Mouse (Mus musculus): ENCODE measurements around the gene Nsun2. TPM values are rescaled to one million over a fixed set of nuclear protein-coding genes. Genes with fewer than 3 reads are reported as not detected.
"Not testable (repeated sequence)": the region's sequence is repeated elsewhere in the genome, so short reads cannot be mapped to it uniquely, and the experiment has no call there.

The Nsun2 gene
- total and polyA plus RNA-seq, 3 experiments = 29.3 to 47.9 (median 40.4) TPM

DNA sequence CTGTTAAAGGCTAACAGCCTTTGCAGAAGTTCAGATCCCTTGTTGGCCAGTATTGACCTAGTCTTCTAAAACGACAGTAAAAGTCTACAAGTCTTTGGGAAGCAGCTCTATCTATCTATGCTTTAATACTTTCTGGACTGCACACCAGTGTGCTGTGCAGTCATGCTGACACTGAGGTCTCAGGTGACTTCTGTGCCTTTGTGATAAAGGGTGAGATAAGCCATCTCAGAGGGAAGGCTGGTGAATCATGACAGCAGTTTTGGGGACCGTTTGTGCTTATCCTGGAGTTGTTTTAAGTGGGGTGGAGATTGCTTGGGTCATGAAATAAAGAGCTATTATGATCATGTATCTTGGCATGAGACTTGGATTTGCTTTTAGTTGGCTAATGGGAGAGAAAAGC, 100.4 kb downstream of the Nsun2 start:
- WGBS = 90% methylated on average over 2 of the region's 2 CpGs
- Histone ChIP-seq H3K79me2 (replicated peaks; ENCODE audit: control insufficient read depth, insufficient read depth, low read length) (no peaks in the 10 kb centered on the region), H3K27ac (no peak overlapping the region), H3K27me3 (ENCODE audit: control insufficient read depth, insufficient read depth, low read length) (no peaks in the 10 kb centered on the region), H3K4me3 (no peak overlapping the region), H3K4me1 (ENCODE audit: control insufficient read depth, insufficient read depth, low read length) (no peaks in the 10 kb centered on the region), H3K36me3 (ENCODE audit: control insufficient read depth, insufficient read depth, low read length) (no peaks in the 10 kb centered on the region), H3K9ac (ENCODE audit: low read depth, low read length) (no peak overlapping the region)
- no peak for DNase-seq
- intact Hi-C loops (cut with DNase I) = no loop called here
- TF ChIP-seq CTCF (IDR thresholded peaks at IDR 0.05) (no peak), EP300 (IDR thresholded peaks at IDR 0.05; ENCODE audit: insufficient read depth, low read depth, low read length) (no peak), POLR2A (IDR thresholded peaks at IDR 0.05; ENCODE audit: insufficient read depth, low read depth, low read length) (no peak)

DNA sequence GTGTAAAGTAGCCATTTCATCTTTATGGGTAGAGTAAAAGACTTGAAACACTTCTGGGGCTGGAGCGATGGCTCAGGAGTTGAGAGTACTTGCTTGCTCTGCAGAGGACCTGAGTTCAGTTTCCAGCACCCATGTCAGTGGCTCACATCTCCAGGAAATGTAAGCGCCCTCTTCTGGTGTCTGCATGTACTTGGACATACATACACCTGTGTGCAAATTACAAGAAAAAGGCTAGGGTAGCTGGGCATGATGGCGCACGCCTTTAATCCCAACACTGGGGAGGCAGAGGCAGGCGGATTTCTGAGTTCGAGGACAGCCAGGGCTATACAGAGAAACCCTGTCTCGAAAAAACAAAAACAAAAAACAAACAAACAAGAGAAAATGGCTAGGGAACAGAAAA, 102.3 kb downstream of the Nsun2 start:
- H3K9ac ChIP-seq (ENCODE audit: low read depth, low read length); H3K36me3 ChIP-seq (ENCODE audit: control insufficient read depth, insufficient read depth, low read length): not testable (repeated sequence)

DNA sequence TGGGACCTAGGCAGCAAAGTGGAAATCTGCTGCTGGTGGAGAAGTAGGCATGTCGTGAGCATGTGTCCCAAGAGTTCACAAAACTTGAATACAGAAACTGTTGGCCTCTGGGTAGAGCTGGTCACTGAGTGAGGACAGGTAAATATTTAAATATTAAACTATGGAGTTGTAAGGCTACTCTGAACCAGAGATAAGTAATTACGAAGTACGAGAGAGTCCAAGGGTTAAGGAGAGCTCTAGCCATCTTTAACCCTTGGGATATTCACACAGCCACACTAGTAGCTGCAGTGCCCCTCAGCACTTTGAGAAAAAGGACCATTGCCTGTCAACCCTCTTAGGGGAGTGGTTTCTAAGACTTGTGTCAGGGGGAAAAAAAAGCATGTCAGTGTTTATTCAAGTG, 102.8 kb downstream of the Nsun2 start:
- no peaks in the 10 kb centered on the region for H3K36me3 ChIP-seq (ENCODE audit: control insufficient read depth, insufficient read depth, low read length)
- intact Hi-C loops (cut with DNase I) = no loop called here

More for the DNA sequence above, 102.3 kb downstream of the Nsun2 start:
- H3K4me3 ChIP-seq; H3K27me3 ChIP-seq (ENCODE audit: control insufficient read depth, insufficient read depth, low read length); DNase-seq; H3K4me1 ChIP-seq (ENCODE audit: control insufficient read depth, insufficient read depth, low read length); intact Hi-C loops (cut with DNase I); H3K79me2 ChIP-seq (replicated peaks; ENCODE audit: control insufficient read depth, insufficient read depth, low read length); H3K27ac ChIP-seq: not testable (repeated sequence)
- WGBS = 95% methylated on average over 7 of the region's 7 CpGs

DNA sequence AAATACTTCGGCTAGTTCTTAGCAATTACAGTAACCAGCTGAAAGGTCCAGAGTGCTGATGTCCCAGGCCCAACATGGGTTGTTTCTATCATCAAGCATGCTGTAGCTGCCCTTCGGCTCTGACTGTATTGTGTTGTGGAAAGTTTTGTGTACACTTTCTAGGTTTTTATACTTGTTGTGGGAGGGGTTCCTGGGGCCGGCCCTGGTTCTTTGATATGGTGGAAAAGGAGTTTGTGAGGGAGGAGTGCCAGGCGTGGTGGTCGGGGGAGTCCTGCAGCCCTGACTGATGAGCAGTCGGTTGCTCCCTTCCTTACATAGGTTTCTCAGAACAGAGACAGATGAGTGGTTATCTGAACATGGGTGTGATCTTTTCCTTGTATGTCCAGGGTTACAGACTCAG, 103.3 kb downstream of the Nsun2 start:
- no peaks in the 10 kb centered on the region for H3K79me2 ChIP-seq (replicated peaks; ENCODE audit: control insufficient read depth, insufficient read depth, low read length)
- H3K27me3 ChIP-seq (ENCODE audit: control insufficient read depth, insufficient read depth, low read length) = no peaks in the 10 kb centered on the region
- DNase-seq = no peak
- WGBS = 73% methylated on average over 6 of the region's 6 CpGs
- H3K4me1 ChIP-seq (ENCODE audit: control insufficient read depth, insufficient read depth, low read length) = no peaks in the 10 kb centered on the region
- TF ChIP-seq EP300 (IDR thresholded peaks at IDR 0.05; ENCODE audit: insufficient read depth, low read depth, low read length) = no peak
- no peak for TF ChIP-seq POLR2A (IDR thresholded peaks at IDR 0.05; ENCODE audit: insufficient read depth, low read depth, low read length)
- no peak for TF ChIP-seq CTCF (IDR thresholded peaks at IDR 0.05)
- intact Hi-C loops (cut with DNase I) = no loop called here
- no peak overlapping the region for H3K9ac ChIP-seq (ENCODE audit: low read depth, low read length)
- no peak overlapping the region for H3K4me3 ChIP-seq
- H3K27ac ChIP-seq = no peak overlapping the region
- H3K36me3 ChIP-seq (ENCODE audit: control insufficient read depth, insufficient read depth, low read length) = no peaks in the 10 kb centered on the region

More for the DNA sequence above, 102.8 kb downstream of the Nsun2 start:
- no peak for DNase-seq
- Histone ChIP-seq H3K4me3 (no peak overlapping the region), H3K4me1 (ENCODE audit: control insufficient read depth, insufficient read depth, low read length) (no peaks in the 10 kb centered on the region), H3K79me2 (replicated peaks; ENCODE audit: control insufficient read depth, insufficient read depth, low read length) (no peaks in the 10 kb centered on the region), H3K27ac (no peak overlapping the region), H3K9ac (ENCODE audit: low read depth, low read length) (no peak overlapping the region), H3K27me3 (ENCODE audit: control insufficient read depth, insufficient read depth, low read length) (no peaks in the 10 kb centered on the region)
- TF ChIP-seq EP300 (IDR thresholded peaks at IDR 0.05; ENCODE audit: insufficient read depth, low read depth, low read length) (no peak), POLR2A (IDR thresholded peaks at IDR 0.05; ENCODE audit: insufficient read depth, low read depth, low read length) (no peak), CTCF (IDR thresholded peaks at IDR 0.05) (no peak)
- WGBS = 79% methylated on average over 3 of the region's 3 CpGs

DNA sequence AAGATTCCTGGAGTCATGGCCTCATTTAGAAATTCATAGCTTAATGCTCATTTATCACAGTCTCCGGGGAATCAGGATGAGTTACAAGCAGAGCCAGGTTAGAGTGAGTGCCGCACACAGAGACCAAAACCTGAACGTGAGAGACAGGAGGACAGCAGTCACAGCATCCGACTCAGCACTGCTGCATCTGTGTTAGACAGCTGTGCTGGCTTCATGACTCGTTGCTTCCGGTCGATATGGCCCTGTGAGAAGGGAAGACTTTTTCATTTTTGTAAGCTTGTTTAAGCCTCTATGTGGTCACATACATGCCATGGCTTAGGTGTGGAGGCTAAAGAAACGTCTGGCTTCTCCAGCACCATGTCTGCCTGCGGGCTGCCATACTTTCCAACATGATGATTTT, 104.1 kb downstream of the Nsun2 start:
- H3K27me3 ChIP-seq (ENCODE audit: control insufficient read depth, insufficient read depth, low read length) = no peaks in the 10 kb centered on the region
- no peaks in the 10 kb centered on the region for H3K79me2 ChIP-seq (replicated peaks; ENCODE audit: control insufficient read depth, insufficient read depth, low read length)
- H3K4me1 ChIP-seq (ENCODE audit: control insufficient read depth, insufficient read depth, low read length) = no peaks in the 10 kb centered on the region
- H3K27ac ChIP-seq = no peak overlapping the region
- no peak overlapping the region for H3K4me3 ChIP-seq
- no peak for DNase-seq
- H3K9ac ChIP-seq (ENCODE audit: low read depth, low read length) = no peak overlapping the region
- WGBS = 79% methylated on average over 9 of the region's 9 CpGs
- no peaks in the 10 kb centered on the region for H3K36me3 ChIP-seq (ENCODE audit: control insufficient read depth, insufficient read depth, low read length)
- intact Hi-C loops (cut with DNase I) = no loop called here
- TF ChIP-seq EP300 (IDR thresholded peaks at IDR 0.05; ENCODE audit: insufficient read depth, low read depth, low read length) = no peak
- TF ChIP-seq CTCF (IDR thresholded peaks at IDR 0.05) = no peak
- TF ChIP-seq POLR2A (IDR thresholded peaks at IDR 0.05; ENCODE audit: insufficient read depth, low read depth, low read length) = no peak

DNA sequence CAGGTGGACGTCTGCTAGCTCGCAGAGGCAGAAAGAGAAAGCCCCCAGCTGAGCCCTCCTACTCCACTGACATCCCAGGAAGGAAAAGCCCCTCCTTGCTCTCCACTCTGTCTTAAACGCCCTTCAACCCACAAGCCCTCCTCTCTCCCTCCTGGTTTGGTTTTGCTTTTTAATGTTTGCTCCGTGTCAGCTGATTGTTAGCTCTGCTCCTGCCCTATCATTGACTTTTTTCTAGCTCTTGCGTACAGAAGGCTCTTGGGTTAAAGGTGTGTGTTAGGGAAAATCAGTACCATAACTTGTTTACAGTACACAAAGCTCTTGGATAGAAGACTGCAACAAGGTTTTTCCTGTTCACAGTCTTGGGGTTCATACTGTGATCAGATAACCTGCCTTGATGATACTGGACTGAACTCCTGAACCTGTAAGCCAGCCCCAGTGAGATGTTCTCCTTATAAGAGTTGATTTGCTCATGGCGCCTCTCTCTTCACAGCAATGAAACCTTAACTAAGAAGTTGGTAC, 104.6 kb downstream of the Nsun2 start:
- H3K9ac ChIP-seq (ENCODE audit: low read depth, low read length) = no peak overlapping the region
- DNase-seq = no peak
- TF ChIP-seq EP300 (IDR thresholded peaks at IDR 0.05; ENCODE audit: insufficient read depth, low read depth, low read length) (no peak), CTCF (IDR thresholded peaks at IDR 0.05) (no peak), POLR2A (IDR thresholded peaks at IDR 0.05; ENCODE audit: insufficient read depth, low read depth, low read length) (no peak)
- 87% methylated on average over 6 of the region's 6 CpGs for whole genome bisulfite sequencing
- H3K27me3 ChIP-seq (ENCODE audit: control insufficient read depth, insufficient read depth, low read length) = no peaks in the 10 kb centered on the region
- intact Hi-C loops (cut with DNase I) = no loop called here
- H3K36me3 ChIP-seq (ENCODE audit: control insufficient read depth, insufficient read depth, low read length) = no peaks in the 10 kb centered on the region
- H3K4me1 ChIP-seq (ENCODE audit: control insufficient read depth, insufficient read depth, low read length) = no peaks in the 10 kb centered on the region
- no peak overlapping the region for H3K27ac ChIP-seq
- no peaks in the 10 kb centered on the region for H3K79me2 ChIP-seq (replicated peaks; ENCODE audit: control insufficient read depth, insufficient read depth, low read length)
- H3K4me3 ChIP-seq = no peak overlapping the region
